Mouse (Mus musculus) embryonic facial prominence, embryonic 10.5 days (tissue): ENCODE data around the gene Prelid1. TPM values are rescaled to one million over a fixed set of nuclear protein-coding genes. Genes with fewer than 3 reads are reported as not detected.

Experiments used
- DNase-seq: peaks from one replicate; pipeline ENCODE4 v3.0.0-alpha.2; 2017; ENCODE audit warnings: low spot score
- H3K27ac ChIP-seq: fragments of 300-500 bp; sonication (generic); replicated peaks from 2 replicates; pipeline ENCODE4 v1.5.1; 2016; ENCODE audit warnings: mild to moderate bottlenecking
- H3K27me3 ChIP-seq: fragments of 300-500 bp; sonication (generic); replicated peaks from 2 replicates; pipeline ENCODE4 v1.6.1; 2016; ENCODE audit warnings: low read depth, mild to moderate bottlenecking; ENCODE audit not compliant: poor library complexity, severe bottlenecking
- H3K36me3 ChIP-seq: fragments of 300-500 bp; sonication (generic); replicated peaks from 2 replicates; pipeline ENCODE4 v1.6.1; 2016; ENCODE audit warnings: mild to moderate bottlenecking, moderate library complexity
- H3K4me1 ChIP-seq: fragments of 300-500 bp; sonication (generic); 2 replicates; pipeline ENCODE4 v1.6.1; 2016
- H3K4me3 ChIP-seq: fragments of 300-500 bp; sonication (generic); 2 replicates; pipeline ENCODE4 v1.5.1; 2016; ENCODE audit warnings: mild to moderate bottlenecking, moderate library complexity
- H3K9me3 ChIP-seq: fragments of 300-500 bp; sonication (generic); 2 replicates; pipeline ENCODE4 v1.6.1; 2016; ENCODE audit warnings: mild to moderate bottlenecking
- WGBS: fragments of 180-500 bp; shearing (Covaris S2); methylation state at CpG from one replicate; pipeline ENCODE4 v1.1.7; 2016; 5-methylcytosine and 5-hydroxymethylcytosine counted together
- polyA plus RNA-seq: library from polyadenylated mRNA; unstranded; fragments of >200 nt; fragmentation: Nextera tagmentation; extraction: Ambion mirVana; gene quantifications from 2 replicates; pipeline ENCODE4 v1.2.1, GENCODE M21; 2016

Gene Prelid1
- polyA plus RNA-seq, result 460 and 481 TPM in 2 replicates

DNA sequence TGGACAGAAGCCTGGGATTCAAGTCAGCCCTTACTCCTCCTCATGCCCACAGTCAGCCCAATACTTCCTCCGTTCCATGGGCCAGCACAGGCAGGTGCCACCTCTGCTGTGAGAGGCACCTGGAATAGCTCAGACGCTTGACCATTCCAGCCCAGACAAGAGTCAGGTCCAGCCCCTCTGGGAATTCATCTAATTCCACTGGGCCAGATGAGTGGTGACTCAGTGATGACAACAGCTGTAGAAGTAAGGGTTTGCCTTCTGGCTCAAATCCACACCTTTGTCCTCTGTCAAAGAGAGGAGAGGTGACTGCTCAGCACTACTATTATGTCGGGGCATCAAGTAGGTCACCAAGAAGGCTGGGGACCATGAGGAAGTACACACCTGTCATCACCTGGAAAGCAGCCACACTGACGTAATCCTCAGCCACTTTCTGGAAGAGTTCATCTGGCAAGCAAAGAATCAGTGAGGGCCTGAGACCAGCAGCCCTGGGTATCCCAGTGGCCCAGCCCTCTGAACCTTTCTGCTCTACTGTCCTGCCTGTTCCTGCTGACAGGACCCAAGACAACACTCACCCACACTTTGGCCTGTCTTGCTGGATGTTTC lies at the start of gene Prelid1:
Gene Prelid1 (plus strand): TSS at position 570 of the 603 bp plus-strand sequence.
- no peaks in the 10 kb centered on the region for H3K27me3 ChIP-seq
- DNase-seq, result no peak
- H3K27ac ChIP-seq, result peak within 1 kb of the TSS; percentile 92
- H3K9me3 ChIP-seq, result no peaks in the 10 kb centered on the region
- H3K4me1 ChIP-seq, result peaks cover 34% of the 10 kb centered on the region
- 86% methylated on average over 4 of the region's 4 CpGs for WGBS
- H3K4me3 ChIP-seq, result peak within 1 kb of the TSS; percentile 90
- peaks cover 81% of the 10 kb centered on the region for H3K36me3 ChIP-seq

DNA sequence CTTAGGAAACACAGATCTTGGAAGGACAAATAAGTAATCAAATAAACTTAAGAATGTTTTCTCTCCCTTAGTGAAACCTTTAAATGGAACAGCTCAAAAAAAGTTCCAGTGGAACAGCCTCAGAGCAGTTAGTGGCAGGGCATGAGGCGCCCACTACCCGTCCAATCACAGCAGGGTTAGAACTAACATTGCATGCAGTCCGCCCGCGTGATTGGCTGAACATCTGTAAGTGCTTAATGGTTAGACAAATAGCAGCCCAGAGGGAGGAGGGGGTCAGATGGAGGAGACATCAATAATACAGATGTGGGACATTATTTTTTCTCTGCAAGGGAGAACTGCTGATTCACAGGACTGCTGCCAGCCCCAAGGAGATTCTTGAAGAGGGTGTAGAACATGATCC lies 43.1 kb upstream of the Prelid1 start:
- H3K4me1 ChIP-seq, result no peaks in the 10 kb centered on the region
- WGBS, result 81% methylated on average over 5 of the region's 5 CpGs

DNA sequence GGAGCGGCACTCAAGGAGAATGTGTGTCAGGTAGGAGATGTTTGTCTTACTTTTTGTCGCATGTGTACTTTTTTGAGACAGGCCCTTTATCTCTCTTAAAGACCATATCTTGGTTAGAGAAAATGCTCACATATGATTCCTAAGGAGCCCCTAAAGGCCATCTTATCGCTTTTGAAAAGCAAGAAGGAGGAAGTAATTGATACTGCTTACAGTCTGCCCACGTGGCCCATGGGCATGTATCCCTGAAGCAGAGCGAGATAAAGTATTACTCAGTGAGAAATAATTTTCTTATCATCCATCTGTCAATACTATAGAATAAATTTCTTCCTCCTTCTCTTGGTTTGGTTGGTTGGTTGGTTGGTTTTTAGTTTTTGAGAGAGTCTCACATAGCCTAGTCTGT lies 42.7 kb upstream of the Prelid1 start:
- H3K4me1 ChIP-seq, result no peaks in the 10 kb centered on the region
- H3K36me3 ChIP-seq, result peaks cover 92% of the 10 kb centered on the region
- H3K4me3 ChIP-seq, result no peak overlapping the region
- no peaks in the 10 kb centered on the region for H3K27me3 ChIP-seq
- WGBS, result 94% methylated on average over 5 of the region's 5 CpGs
- no peaks in the 10 kb centered on the region for H3K9me3 ChIP-seq
- no peak for DNase-seq
- H3K27ac ChIP-seq, result no peak overlapping the region

More for the DNA sequence above, 43.1 kb upstream of the Prelid1 start:
- Histone ChIP-seq H3K9me3 (no peaks in the 10 kb centered on the region), H3K27ac (no peak overlapping the region), H3K27me3 (no peaks in the 10 kb centered on the region), H3K36me3 (peaks cover 92% of the 10 kb centered on the region), H3K4me3 (no peak overlapping the region)
- peak; percentile 37 for DNase-seq

DNA sequence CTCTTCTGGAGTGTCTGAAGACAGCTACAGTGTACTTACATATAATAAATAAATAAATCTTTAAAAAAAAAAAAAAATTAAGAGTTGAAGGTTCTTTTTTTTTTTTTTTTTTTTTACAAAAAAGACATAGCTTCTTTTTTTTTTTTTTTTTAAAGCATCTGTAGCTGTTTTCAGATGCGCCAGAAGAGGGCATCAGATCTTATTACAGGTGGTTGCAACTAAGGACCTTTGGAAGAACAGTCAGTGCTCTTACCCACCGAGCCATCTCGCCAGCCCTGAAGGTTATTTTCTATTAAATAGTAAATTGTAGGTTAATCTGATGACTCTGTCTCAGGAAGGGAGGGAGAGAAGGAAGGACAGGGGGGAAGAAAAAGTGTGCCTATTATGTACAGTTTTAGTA lies 31.4 kb upstream of the Prelid1 start:
- 82% methylated on average over 3 of the region's 3 CpGs for WGBS
- Histone ChIP-seq H3K4me3 (no peak overlapping the region), H3K36me3 (peaks cover 92% of the 10 kb centered on the region)

DNA sequence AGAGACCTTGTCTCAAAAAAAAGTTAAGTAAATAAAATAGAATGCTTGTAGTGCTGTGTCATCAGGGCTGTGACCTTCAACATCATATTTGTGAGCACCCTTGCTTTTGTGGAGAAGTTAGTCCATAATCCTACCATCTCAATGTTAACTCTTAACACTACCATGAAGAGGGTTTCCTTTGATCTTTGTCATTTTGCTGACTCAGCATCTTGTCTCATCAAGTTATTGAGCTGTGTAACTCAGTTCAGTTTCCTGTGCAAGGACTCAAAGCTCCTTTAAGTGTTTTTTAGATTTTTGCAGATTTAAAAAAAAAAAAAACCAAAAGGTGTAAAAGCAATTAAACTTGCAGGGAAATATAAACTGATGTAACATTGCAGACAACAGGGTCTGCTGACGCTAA lies 23.5 kb upstream of the Prelid1 start:
- H3K27ac ChIP-seq, result no peak overlapping the region
- H3K9me3 ChIP-seq, result no peaks in the 10 kb centered on the region
- no peak overlapping the region for H3K4me3 ChIP-seq
- peaks cover 99% of the 10 kb centered on the region for H3K36me3 ChIP-seq
- WGBS, result 93% methylated on average over 1 of the region's 1 CpGs
- H3K27me3 ChIP-seq, result no peaks in the 10 kb centered on the region
- DNase-seq, result no peak
- no peaks in the 10 kb centered on the region for H3K4me1 ChIP-seq

More for the DNA sequence above, 31.4 kb upstream of the Prelid1 start:
- Histone ChIP-seq H3K4me1 (no peaks in the 10 kb centered on the region), H3K27me3 (no peaks in the 10 kb centered on the region), H3K27ac (no peak overlapping the region), H3K9me3 (no peaks in the 10 kb centered on the region)
- no peak for DNase-seq

DNA sequence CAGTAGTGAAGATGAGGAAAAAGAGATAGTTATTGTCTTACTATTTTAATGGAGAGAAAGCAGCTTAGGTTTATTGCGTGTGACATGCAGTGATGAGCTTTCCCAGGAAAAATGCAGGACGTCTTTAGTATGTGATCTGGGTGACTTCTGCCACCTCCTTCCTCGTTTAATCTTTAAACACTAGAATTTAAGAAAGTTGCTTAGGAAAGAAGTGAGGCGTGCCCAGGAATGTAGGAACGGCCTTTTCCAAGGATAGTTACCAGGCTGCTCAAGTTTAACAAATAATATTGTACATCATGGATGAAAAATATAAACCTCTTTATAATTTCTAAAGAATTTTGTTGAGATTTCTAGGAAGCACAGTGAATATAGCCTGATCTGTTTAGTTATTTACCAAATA lies 19.4 kb upstream of the Prelid1 start:
- Histone ChIP-seq H3K4me3 (no peak overlapping the region), H3K36me3 (peaks cover 100% of the 10 kb centered on the region), H3K27ac (no peak overlapping the region), H3K4me1 (no peaks in the 10 kb centered on the region), H3K9me3 (no peaks in the 10 kb centered on the region), H3K27me3 (no peaks in the 10 kb centered on the region)
- DNase-seq, result no peak
- WGBS, result 91% methylated on average over 5 of the region's 5 CpGs

DNA sequence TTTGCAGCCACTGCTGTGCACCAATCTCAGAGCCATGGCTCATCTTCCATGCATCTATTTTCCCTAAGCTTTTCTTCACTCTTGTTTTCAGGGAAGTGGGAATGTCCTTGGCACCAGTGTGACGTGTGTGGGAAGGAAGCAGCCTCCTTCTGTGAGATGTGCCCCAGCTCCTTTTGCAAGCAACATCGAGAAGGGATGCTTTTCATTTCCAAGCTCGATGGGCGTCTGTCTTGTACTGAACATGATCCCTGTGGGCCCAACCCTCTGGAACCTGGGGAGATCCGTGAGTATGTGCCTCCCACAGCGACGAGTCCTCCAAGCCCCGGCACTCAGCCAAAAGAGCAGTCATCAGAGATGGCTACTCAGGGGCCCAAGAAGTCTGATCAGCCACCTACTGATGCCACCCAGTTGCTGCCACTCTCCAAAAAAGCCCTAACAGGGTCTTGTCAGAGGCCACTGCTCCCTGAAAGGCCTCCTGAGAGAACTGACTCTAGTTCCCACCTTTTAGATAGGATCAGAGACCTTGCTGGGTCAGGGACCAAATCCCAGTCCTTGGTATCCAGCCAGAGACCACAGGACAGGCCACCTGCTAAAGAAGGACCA lies 8.2 kb upstream of the Prelid1 start:
- Histone ChIP-seq H3K36me3 (peaks cover 100% of the 10 kb centered on the region), H3K27ac (no peak overlapping the region), H3K4me3 (no peak overlapping the region), H3K27me3 (no peaks in the 10 kb centered on the region), H3K9me3 (no peaks in the 10 kb centered on the region), H3K4me1 (no peaks in the 10 kb centered on the region)
- DNase-seq, result no peak
- 92% methylated on average over 8 of the region's 8 CpGs for WGBS

DNA sequence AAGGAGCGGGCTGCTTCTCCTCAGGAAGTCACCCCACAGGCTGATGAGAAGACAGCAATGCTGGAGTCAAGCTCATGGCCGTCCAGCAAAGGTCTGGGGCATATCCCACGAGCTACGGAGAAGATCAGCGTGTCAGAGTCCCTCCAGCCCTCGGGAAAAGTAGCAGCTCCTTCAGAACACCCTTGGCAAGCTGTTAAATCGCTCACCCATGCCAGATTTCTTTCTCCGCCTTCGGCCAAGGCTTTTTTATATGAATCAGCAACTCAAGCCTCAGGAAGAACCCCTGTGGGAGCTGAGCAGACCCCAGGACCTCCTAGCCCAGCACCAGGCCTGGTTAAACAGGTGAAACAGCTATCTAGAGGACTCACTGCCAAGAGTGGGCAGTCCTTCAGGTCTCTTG lies 7.2 kb upstream of the Prelid1 start:
- H3K27ac ChIP-seq, result no peak overlapping the region
- 92% methylated on average over 9 of the region's 9 CpGs for WGBS
- H3K9me3 ChIP-seq, result no peaks in the 10 kb centered on the region
- H3K4me1 ChIP-seq, result no peaks in the 10 kb centered on the region
- no peaks in the 10 kb centered on the region for H3K27me3 ChIP-seq
- DNase-seq, result no peak
- H3K4me3 ChIP-seq, result no peak overlapping the region
- H3K36me3 ChIP-seq, result peaks cover 100% of the 10 kb centered on the region

DNA sequence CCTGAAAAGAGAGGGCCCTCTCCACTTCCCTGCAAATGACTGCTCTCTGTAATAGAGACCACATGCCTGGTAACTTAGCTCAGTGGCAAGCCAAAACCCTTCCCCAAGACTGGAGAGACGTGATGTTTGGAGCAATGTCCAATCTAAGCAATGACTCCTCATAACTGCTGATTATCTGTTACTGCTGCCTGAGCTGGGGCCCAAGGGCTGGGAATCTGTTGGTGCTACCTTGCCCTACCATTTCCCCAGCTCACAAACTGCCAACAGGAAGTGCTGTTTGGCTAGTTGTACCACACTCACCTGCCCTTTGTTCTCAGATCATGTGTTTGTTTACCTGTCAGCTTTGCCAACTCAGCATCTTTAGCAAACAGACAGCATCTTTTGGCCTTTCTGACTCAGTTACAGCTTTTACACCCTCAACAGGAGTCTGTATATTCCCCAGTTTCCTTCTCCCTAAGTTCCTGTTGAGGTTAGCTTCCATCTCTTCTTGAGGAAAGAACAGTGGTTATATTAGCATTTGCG lies 5.3 kb upstream of the Prelid1 start:
- 80% methylated on average over 2 of the region's 2 CpGs for WGBS
- peaks cover 100% of the 10 kb centered on the region for H3K36me3 ChIP-seq

DNA sequence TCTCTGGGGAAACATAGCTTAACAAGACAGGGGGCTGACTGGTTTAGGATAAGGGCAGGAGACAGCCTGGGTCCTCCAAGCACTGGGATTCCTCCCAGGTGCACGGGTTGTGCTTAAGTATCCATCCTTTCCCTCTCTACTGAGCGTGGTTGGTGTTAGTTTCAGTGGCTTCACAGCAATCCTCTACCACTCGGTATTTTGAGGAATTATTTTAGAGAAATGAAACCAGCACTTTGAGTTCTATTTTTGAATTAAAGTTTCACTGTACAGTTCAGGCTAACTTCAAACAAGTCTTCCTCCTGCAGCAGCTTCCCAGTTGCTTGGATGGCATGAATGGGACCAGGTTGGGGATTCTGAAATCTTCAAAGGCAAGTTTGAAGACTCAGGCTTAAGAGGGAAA lies 1.9 kb upstream of the Prelid1 start:
- Histone ChIP-seq H3K4me1 (peaks cover 26% of the 10 kb centered on the region), H3K27ac (no peak overlapping the region), H3K4me3 (no peak overlapping the region), H3K9me3 (no peaks in the 10 kb centered on the region), H3K36me3 (peaks cover 81% of the 10 kb centered on the region), H3K27me3 (no peaks in the 10 kb centered on the region)
- no peak for DNase-seq
- 86% methylated on average over 3 of the region's 3 CpGs for WGBS

More for the DNA sequence above, 5.3 kb upstream of the Prelid1 start:
- Histone ChIP-seq H3K4me1 (no peaks in the 10 kb centered on the region), H3K9me3 (no peaks in the 10 kb centered on the region), H3K4me3 (no peak overlapping the region), H3K27ac (no peak overlapping the region), H3K27me3 (no peaks in the 10 kb centered on the region)
- DNase-seq, result no peak

DNA sequence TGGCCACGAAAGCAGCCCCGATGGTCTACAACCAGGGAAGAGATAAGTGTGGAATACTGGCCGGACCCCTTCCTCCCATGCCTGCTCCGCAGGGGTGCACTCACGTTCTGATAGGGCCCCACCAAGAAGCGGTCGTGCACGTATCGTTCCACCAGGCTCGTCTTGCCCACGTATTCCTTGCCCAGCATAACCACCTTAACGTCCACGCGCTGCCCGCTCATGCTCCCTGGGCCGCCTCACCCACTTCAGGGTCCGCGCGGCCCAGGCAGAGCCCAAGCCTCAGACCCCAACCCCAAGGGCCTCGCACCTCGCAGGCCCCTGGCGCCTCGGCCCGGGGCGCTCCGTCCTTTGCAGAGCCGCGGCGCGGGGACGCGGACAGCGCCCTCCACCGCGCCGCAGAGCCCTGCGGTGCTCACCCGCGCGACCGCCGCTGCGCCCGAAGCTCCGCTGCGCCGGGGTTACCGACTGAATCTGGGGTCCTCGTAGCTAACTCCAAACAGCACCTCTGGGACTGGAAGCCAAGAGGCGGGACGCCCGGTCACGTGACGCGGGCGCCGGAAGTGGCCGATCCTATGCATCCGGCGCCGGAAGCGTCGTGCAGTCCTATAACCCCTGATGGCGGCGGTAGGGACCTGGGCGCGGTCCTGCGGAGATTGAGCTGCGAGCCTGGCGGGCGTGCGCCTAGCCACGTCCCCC lies 1.3 kb downstream of the Prelid1 start, which contains the start of gene Rab24:
Gene Rab24 (minus strand): TSS at position 513 of the 696 bp plus-strand sequence.
- Histone ChIP-seq H3K36me3 (peaks cover 81% of the 10 kb centered on the region), H3K27ac (peak within 1 kb of the TSS; percentile 92), H3K27me3 (no peaks in the 10 kb centered on the region), H3K4me3 (peak within 1 kb of the TSS; percentile 90), H3K9me3 (no peaks in the 10 kb centered on the region), H3K4me1 (peaks cover 34% of the 10 kb centered on the region)
- under 1% methylated on average over 73 of the region's 73 CpGs for WGBS
- DNase-seq, result peak; percentile 93

DNA sequence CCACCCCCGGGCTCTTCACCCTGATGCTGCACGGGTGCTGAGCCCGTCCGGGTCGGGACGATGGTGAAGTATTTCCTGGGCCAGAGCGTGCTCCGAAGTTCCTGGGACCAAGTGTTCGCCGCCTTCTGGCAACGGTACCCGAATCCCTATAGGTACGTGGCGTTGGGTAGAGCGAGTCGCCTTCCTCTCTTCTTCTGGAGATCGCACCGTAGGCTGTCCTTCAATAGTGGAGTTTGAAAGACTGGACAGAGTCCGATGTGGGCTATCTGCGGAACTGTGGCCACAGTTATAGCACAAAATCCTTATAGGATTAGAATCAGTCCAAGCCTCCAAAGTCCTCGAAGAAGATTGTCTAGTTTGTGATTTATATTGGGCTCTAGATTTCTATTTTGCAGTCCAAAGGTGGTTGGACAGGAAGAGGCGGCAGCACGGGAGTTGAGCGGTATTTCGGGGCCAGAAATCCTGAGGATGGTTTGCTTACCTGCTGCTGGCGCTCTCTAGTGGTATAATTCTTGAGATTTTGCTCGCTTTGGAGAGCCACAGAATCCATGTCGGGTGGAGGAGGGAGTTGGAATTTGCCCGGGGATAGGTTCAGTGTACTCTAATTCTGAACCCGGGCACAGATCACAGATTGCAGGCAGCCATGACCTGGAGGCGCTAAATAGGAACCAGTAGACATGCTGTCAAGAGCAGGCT lies 2.0 kb downstream of the Prelid1 start:
- H3K36me3 ChIP-seq, result peaks cover 81% of the 10 kb centered on the region
- WGBS, result 2% methylated on average over 31 of the region's 31 CpGs
- H3K4me1 ChIP-seq, result peaks cover 38% of the 10 kb centered on the region
- peak overlapping the region; percentile 90 for H3K4me3 ChIP-seq
- no peaks in the 10 kb centered on the region for H3K27me3 ChIP-seq
- DNase-seq, result peak; percentile 54
- peak overlapping the region; percentile 92 for H3K27ac ChIP-seq
- no peaks in the 10 kb centered on the region for H3K9me3 ChIP-seq
